Mouse (Mus musculus) kidney, embryonic 14.5 days (tissue): ENCODE results near the gene Tma7. TPM values are rescaled to one million over a fixed set of nuclear protein-coding genes. Genes with fewer than 3 reads are reported as not detected.

Source experiments
- ATAC-seq: fragments of 200-750 bp; cut with Nextera tagmentation; 2 replicates; pipeline ENCODE4 v1.8.0; 2017; ENCODE audit warnings: moderate number of reproducible peaks, mild to moderate bottlenecking, moderate TSS enrichment, moderate library complexity; ENCODE audit not compliant: low FRiP score, low TSS enrichment
- H3K27ac ChIP-seq: fragments of 300-500 bp; sonication (generic); 2 replicates; pipeline ENCODE4 v1.5.1; 2014; ENCODE audit warnings: low read depth, mild to moderate bottlenecking, low read length, moderate library complexity, mixed read lengths
- H3K27me3 ChIP-seq: fragments of 300-500 bp; sonication (generic); 2 replicates; pipeline ENCODE4 v1.6.1; 2014; ENCODE audit warnings: mild to moderate bottlenecking, low read length; ENCODE audit not compliant: control insufficient read depth, insufficient read depth
- H3K36me3 ChIP-seq: fragments of 300-500 bp; sonication (generic); 2 replicates; pipeline ENCODE4 v1.6.1; 2014; ENCODE audit warnings: low read length, mixed read lengths; ENCODE audit not compliant: control insufficient read depth, insufficient read depth
- H3K4me1 ChIP-seq: fragments of 300-500 bp; sonication (generic); 2 replicates; pipeline ENCODE4 v1.6.1; 2014; ENCODE audit warnings: low read length, mixed read lengths; ENCODE audit not compliant: control insufficient read depth, insufficient read depth
- H3K4me2 ChIP-seq: fragments of 300-500 bp; sonication (generic); replicated peaks from 2 replicates; pipeline ENCODE4 v1.6.1; 2014; ENCODE audit warnings: low read depth, mild to moderate bottlenecking, low read length
- H3K4me3 ChIP-seq: fragments of 300-500 bp; sonication (generic); 2 replicates; pipeline ENCODE4 v1.5.1; 2014; ENCODE audit warnings: mild to moderate bottlenecking, low read length
- H3K9ac ChIP-seq: fragments of 300-500 bp; sonication (generic); 2 replicates; pipeline ENCODE4 v1.6.1; 2014; ENCODE audit warnings: low read depth, mild to moderate bottlenecking, low read length, moderate library complexity
- H3K9me3 ChIP-seq: fragments of 300-500 bp; sonication (generic); 2 replicates; pipeline ENCODE4 v1.6.1; 2016; ENCODE audit warnings: low read length; ENCODE audit not compliant: control insufficient read depth
- WGBS: fragments of 180-500 bp; shearing (Covaris S2); extraction: QIAGEN DNeasy Blood & Tissue Kit; methylation state at CpG from one replicate; pipeline ENCODE4 v1.1.7; 2014; 5-methylcytosine and 5-hydroxymethylcytosine counted together
- polyA plus RNA-seq: library from polyadenylated mRNA; unstranded; fragments of >200 nt; fragmentation: Nextera tagmentation; extraction: Ambion mirVana; gene quantifications from 2 replicates; pipeline ENCODE4 v1.2.1, GENCODE M21; 2014

Gene Tma7
- polyA plus RNA-seq, 1 experiment from 2014 or later: 687 TPM

- peak overlapping the region; percentile 44 for H3K9ac ChIP-seq
- peaks cover 35% of the 10 kb centered on the region for H3K36me3 ChIP-seq
- no peak for ATAC-seq
- H3K27ac ChIP-seq: peak overlapping the region; percentile 30; the same call in 1 of the 2 replicates
- H3K4me2 ChIP-seq: peak overlapping the region; percentile 15
- H3K4me3 ChIP-seq: no peak overlapping the region
- H3K9me3 ChIP-seq: no peaks in the 10 kb centered on the region
- H3K27me3 ChIP-seq: no peaks in the 10 kb centered on the region
- H3K4me1 ChIP-seq: peaks cover 50% of the 10 kb centered on the region
- 34% methylated on average over 4 of the region's 6 CpGs for WGBS
Observed at GRCm38 (mm10) chr9:109098969-109099368, 16.6 kb upstream of the Tma7 start.

- peaks cover 29% of the 10 kb centered on the region for H3K36me3 ChIP-seq
- no peaks in the 10 kb centered on the region for H3K27me3 ChIP-seq
- ATAC-seq: no peak
- no peak overlapping the region for H3K4me3 ChIP-seq
- H3K4me2 ChIP-seq: peak overlapping the region; percentile 54
- 91% methylated on average over 8 of the region's 8 CpGs for WGBS
- no peaks in the 10 kb centered on the region for H3K9me3 ChIP-seq
- no peak overlapping the region for H3K9ac ChIP-seq
- peaks cover 56% of the 10 kb centered on the region for H3K4me1 ChIP-seq
- peak overlapping the region; percentile 99; the same call in 1 of the 2 replicates for H3K27ac ChIP-seq
Observed at GRCm38 (mm10) chr9:109098366-109098765, 16.0 kb upstream of the Tma7 start.

GRCm38 (mm10) chr9:109097831-109098230 is 15.4 kb upstream of the Tma7 start:
- Histone ChIP-seq H3K4me3 (peak overlapping the region; percentile 10; the same call in 1 of the 2 replicates), H3K9me3 (no peaks in the 10 kb centered on the region), H3K27me3 (no peaks in the 10 kb centered on the region), H3K4me1 (peaks cover 62% of the 10 kb centered on the region), H3K4me2 (peak overlapping the region; percentile 54), H3K36me3 (peaks cover 25% of the 10 kb centered on the region), H3K9ac (no peak overlapping the region), H3K27ac (peak overlapping the region; percentile 99; the same call in 1 of the 2 replicates)
- ATAC-seq: no peak
- WGBS: 62% methylated on average over 5 of the region's 5 CpGs

DNA sequence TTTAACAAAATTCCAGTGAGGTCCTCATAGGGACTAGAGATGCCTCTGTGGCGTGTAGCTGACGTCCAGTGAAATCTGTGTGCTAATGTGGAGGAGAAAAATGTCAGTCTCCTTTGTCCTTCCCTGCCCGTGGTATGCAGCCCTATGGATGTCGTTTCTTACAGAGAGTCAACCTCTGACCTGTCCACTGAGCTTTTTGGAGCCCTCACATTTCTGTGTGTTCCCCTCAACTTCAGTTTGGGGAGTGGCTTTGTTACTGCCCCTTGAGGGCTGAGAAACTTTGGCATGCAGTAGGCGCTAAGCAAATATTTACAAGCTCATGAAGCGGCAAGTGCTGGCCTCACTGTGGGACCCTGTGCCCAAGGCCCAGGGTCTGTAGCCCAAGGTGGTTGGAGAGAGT is 14.9 kb upstream of the Tma7 start:
- Histone ChIP-seq H3K4me1 (peaks cover 64% of the 10 kb centered on the region), H3K9me3 (no peaks in the 10 kb centered on the region), H3K27ac (peak overlapping the region; percentile 99), H3K9ac (peak overlapping the region; percentile 91; the same call in 1 of the 2 replicates), H3K36me3 (peaks cover 23% of the 10 kb centered on the region), H3K4me2 (peak overlapping the region; percentile 54), H3K4me3 (peak overlapping the region; percentile 78), H3K27me3 (no peaks in the 10 kb centered on the region)
- no peak for ATAC-seq
- 16% methylated on average over 6 of the region's 6 CpGs for WGBS

- peak overlapping the region; percentile 54 for H3K4me2 ChIP-seq
- no peaks in the 10 kb centered on the region for H3K9me3 ChIP-seq
- H3K36me3 ChIP-seq: peaks cover 22% of the 10 kb centered on the region
- ATAC-seq: peak; percentile 17; the same call in 1 of the 2 replicates
- H3K4me3 ChIP-seq: peak overlapping the region; percentile 78
- peak overlapping the region; percentile 91 for H3K9ac ChIP-seq
- no peaks in the 10 kb centered on the region for H3K27me3 ChIP-seq
- peak overlapping the region; percentile 99 for H3K27ac ChIP-seq
- 16% methylated on average over 6 of the region's 6 CpGs for WGBS
- peaks cover 64% of the 10 kb centered on the region for H3K4me1 ChIP-seq
Observed at GRCm38 (mm10) chr9:109096856-109097255, 14.5 kb upstream of the Tma7 start.

DNA sequence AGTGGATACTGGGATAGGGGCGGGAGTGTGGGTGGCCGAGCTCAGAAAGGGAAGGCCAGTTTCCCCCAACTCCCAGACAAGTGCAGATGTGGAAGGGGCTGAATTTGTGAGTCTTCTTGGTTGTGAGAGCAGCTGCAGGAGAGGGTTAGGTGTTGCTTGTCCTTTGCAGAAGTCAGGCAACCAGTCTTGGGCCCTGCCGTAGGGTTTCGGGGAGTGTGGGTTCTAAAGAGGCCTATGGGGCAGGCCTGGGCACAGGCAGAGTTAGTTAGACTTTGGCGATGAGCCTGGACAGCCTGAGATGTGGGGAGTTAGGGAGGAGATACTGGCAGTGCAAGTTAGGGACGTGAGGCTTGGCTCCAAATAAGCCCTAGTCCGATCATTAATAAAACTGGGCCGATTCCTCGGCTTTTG is 13.9 kb upstream of the Tma7 start:
- Histone ChIP-seq H3K27ac (peak overlapping the region; percentile 99), H3K4me3 (peak overlapping the region; percentile 78), H3K4me2 (peak overlapping the region; percentile 54), H3K27me3 (no peaks in the 10 kb centered on the region), H3K4me1 (peaks cover 64% of the 10 kb centered on the region), H3K9me3 (no peaks in the 10 kb centered on the region), H3K36me3 (peaks cover 24% of the 10 kb centered on the region), H3K9ac (peak overlapping the region; percentile 91)
- ATAC-seq: no peak
- 15% methylated on average over 9 of the region's 9 CpGs for WGBS

DNA sequence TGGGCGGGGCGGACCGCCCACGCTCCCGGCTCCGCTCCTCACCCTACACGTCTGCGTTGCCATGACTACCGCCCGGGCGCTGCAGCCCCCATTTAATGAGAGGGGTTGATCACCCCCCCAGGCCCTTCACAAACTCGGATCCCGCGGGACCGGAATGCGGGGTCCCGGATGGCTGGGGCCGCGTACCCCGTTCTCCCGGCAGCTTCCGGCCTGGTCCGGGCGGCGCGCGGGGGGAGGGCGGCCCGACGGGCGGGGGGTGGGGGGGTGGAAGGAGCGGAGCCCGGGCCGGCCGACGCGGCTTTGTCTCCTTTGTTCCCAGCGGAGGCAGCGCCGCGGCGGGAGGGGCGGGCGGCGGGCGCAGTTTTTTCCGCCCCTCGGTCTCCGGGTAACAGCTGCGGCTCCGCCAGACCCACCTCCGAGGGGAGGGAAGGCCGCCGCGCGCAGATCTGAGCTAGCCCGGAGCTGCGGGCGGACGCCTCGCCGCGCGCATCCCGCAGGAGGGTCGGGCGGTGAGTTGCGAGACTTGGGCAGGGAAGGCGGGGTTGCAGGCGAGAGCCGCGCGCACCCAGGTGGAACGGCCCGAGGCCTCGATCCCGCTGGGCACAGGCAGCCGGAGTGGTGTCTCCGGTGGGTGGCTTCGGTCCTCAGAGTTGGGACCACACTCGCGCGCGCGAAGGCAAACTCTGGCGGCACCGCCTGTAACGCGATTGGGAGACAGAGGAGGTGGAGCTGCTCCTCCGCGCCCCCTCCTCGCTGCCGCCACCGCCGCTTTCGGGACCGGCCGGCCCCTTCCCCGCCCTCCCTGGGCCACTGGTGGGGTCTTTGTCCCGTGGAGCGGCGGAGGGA is 13.0 kb upstream of the Tma7 start, which contains the start of gene Plxnb1:
Gene Plxnb1 (plus strand): TSS at position 253 of the 846 bp plus-strand sequence.
- H3K4me1 ChIP-seq: peaks cover 59% of the 10 kb centered on the region
- no peaks in the 10 kb centered on the region for H3K9me3 ChIP-seq
- no peaks in the 10 kb centered on the region for H3K27me3 ChIP-seq
- ATAC-seq: peak; percentile 48
- under 1% methylated on average over 84 of the region's 102 CpGs for WGBS
- peak within 1 kb of the TSS; percentile 54 for H3K4me2 ChIP-seq
- peak within 1 kb of the TSS; percentile 78 for H3K4me3 ChIP-seq
- peak within 1 kb of the TSS; percentile 99 for H3K27ac ChIP-seq
- peaks cover 19% of the 10 kb centered on the region for H3K36me3 ChIP-seq
- H3K9ac ChIP-seq: peak within 1 kb of the TSS; percentile 91

DNA sequence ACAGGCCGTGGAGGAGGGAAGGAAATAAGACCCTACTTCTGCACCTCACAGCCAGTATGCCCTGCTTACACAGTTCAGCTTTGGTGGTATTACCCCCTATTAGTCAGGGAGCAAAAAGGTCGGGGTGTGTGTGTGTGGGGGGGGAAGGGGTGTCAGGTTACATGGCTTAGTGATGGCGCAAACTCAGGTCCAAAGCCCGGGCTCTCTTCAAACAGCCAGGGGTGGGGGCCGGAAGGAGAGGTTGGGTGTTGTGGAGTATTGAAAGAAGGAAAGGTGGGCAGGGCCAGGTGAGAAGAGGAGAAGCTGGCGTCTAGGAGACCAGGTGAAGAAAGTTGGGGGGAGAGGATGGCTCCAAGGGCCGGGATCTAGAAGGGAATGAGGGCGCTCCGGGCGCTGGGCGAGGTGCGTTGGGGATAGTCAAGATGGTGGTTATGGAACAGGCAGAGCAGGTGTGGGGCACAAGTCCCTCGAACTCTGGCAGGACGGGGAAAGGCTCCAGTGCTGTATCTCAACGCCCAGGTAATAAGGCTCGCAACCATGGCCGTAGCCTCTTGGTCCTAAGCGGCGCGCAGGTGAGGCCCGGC is 12.3 kb upstream of the Tma7 start:
- Histone ChIP-seq H3K4me2 (peak overlapping the region; percentile 54), H3K9me3 (no peaks in the 10 kb centered on the region), H3K36me3 (peaks cover 12% of the 10 kb centered on the region), H3K9ac (peak overlapping the region; percentile 91), H3K27ac (peak overlapping the region; percentile 99), H3K27me3 (no peaks in the 10 kb centered on the region), H3K4me3 (peak overlapping the region; percentile 78), H3K4me1 (peaks cover 55% of the 10 kb centered on the region)
- peak; percentile 26 for ATAC-seq
- WGBS: 0% methylated on average over 17 of the region's 21 CpGs
